Mouse (Mus musculus) liver (tissue): Measurements from ENCODE around the gene Ecm2.

Source experiments
- DNase-seq: peaks from one replicate; pipeline ENCODE4 v3.0.0-alpha.2; 2020; ENCODE audit warnings: mixed read lengths

Ecm2 gene

DNA sequence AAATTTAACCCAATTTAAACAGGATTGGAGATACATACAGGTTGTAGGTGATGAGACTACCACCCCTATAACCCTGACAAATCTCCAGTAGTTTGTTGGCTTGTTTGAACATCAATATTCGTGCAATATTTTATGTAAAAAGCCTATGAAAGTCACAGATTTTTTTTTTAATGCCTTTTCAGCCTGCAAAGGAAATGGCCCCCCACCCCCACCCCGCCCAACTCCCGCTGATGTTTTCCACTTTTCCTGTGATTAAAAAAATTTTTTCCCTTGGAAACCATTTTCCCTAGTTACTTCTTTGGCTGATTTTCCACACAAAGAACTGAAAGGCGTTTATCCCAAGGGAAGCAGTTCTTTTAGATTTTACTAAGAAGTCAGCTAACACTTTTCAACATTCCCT is at the start of gene Ecm2:
Gene Ecm2, plus strand, starts transcription at position 301 of the 400 bp plus-strand sequence.
- no peak for DNase-seq

DNA sequence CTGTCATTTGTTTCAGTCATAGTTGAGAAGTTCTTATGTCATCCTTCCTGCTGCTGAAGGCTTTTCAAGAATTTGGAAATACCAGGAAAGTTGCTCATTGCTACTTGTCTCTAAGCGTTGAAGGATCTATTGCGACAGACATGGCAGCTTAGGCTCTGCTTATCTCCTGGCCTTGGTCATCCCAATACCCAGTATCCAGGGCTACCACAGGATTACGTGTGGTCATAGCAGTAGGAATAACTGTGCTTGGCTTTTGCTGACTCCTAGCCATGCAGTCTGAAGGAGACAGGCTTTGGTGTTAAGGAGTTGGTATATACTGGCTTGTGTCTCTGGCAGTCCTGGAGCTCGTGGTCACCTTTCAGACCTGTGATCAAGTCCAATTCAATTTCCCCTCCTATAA is 44.3 kb upstream of the Ecm2 start:
- DNase-seq = no peak

- DNase-seq = no peak
These were observed 43.8 kb upstream of the Ecm2 start for GRCm38 (mm10) chr13:49460692-49461414.

GRCm38 (mm10) chr13:49461458-49462132 is 43.0 kb upstream of the Ecm2 start:
- no peak for DNase-seq

- no peak for DNase-seq
These were observed 41.7 kb upstream of the Ecm2 start for GRCm38 (mm10) chr13:49462921-49463320.

- no peak for DNase-seq
These were observed 38.7 kb upstream of the Ecm2 start for GRCm38 (mm10) chr13:49465875-49466274.

DNA sequence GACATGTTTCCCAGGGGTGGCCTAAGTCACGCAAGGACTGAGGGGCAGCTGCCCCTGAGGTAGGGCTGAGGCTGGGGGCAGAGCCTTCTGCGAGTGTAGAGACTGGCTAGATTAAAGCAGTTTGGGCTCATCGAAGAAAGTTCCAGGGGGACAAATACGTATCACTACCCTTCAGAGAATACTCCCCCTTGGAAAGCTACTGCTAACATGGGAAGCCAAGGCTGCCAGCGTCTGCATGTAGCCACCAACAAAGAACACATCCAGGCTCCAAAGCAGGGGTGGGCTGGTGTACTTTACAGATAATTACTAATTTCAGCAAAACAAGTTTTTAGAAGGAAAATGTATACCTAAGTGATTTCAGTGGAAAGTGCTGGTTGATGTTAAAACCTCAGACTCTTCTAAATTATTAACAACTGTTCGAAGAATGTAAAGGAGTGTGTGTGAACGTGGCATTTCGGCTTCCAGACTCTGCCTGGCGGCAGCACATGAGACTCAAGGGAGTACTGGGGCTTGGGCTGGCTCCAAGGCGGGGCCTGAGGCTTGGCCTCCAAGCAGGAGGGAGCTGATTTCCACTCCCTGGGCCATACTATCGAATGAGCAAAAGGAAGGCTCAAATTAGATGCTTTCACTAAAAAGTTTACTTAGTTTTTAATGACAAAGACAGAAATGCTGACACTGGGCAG is 38.1 kb upstream of the Ecm2 start:
- no peak for DNase-seq

- no peak for DNase-seq
These were observed 37.0 kb upstream of the Ecm2 start for GRCm38 (mm10) chr13:49467585-49467984.

GRCm38 (mm10) chr13:49469002-49469401 is 35.6 kb upstream of the Ecm2 start:
- DNase-seq = no peak

DNA sequence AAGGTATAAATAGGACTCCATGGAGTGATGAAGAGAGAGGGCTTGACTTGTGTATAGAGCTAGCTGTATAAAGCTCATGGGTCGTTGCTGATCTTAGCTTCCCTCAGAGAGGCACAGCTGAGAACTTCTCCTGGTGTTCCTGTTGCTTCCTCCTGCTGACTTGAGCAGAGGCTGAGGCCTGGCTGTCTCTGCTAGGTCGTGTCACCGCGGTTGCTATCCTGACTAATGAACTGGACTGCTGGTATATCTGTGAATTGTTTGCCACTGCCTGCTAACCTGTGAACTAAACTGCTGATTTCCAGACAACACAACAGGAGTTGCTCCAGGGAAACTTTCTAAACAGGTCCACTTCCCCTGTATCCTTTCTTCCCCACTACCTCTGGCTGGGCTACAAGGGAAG is 34.3 kb upstream of the Ecm2 start:
- no peak for DNase-seq

DNA sequence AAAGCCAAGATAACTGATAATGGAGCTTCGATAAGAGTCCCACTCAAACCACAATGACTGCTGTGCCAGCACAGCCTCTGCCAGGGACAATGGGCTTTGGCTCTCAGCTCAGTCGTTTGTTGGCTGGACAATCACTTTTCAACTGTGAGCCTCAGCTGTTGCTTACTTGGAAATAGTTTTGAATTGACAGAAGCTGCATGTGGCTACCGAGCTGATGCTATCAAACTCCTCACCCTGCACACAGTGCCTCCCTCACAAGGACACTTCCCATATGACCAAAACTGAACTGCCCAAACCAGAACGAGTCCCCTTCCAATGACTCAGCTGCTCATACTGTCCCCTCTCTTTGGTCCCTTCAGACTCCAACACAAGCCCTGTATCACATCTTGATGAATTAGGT is 33.8 kb upstream of the Ecm2 start:
- no peak for DNase-seq

- DNase-seq = no peak
These were observed 32.5 kb upstream of the Ecm2 start for GRCm38 (mm10) chr13:49471981-49472675.

DNA sequence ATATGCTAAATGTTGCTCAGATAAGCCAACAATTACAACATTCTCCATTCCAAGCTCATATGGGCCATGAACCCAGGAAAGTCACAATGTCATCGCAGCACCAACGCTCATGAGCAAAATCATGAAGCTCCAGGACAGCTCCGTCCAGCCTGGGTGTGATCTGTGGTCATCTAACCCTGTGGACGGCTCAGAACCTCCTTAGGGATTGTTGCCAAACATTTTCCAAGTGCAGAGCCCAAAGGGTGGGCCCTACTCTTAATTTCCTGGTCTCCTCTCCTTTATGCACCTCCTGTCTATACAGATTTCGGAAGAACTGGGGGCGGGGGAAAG is 32.0 kb upstream of the Ecm2 start:
- DNase-seq = no peak

- DNase-seq = no peak
These were observed 26.7 kb upstream of the Ecm2 start for GRCm38 (mm10) chr13:49477887-49478286.

DNA sequence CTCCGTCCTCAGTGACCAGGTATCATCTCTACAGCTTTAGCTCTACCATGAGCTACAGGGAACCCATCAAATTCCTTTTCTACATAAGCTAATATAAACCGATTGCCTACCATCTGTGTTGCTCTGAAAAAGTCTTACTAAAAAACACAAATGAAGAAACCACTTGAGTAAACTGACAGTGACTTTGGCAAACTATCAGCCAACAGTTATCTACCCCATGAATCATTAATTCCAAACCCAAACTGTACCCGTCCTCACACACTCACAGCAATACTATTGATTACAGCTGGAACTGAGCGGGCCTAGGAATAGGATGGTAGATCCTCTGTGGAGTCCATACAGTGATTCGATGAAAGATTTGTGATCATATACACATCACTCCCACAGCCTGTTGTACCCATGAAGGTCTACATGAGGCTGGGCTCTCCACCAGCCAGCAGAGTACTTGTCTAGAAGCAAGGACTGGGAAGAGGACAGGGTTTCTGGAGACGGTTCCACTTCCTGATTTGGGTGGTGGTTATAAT is 25.7 kb upstream of the Ecm2 start:
- no peak for DNase-seq

- no peak for DNase-seq
These were observed 25.2 kb upstream of the Ecm2 start for GRCm38 (mm10) chr13:49479399-49479798.

DNA sequence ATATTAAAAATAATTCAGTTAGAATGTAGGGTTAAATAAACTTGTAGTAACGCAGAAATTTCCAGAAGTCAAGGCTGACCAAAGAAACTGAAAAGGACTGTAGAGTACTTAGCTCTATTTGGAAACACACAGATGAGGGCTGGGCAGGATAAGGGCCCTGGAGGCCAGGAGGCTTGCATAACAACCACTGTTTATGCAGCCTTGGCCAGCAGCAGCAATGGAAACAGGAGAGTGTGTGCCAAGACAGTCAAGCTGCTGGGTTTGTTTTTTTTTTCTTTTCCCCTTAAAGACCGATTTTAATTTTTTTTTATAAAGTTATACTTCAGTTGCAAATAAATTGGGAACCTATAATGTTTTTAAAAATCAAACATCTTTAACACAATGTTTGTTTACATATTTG is 24.6 kb upstream of the Ecm2 start:
- no peak for DNase-seq

- no peak for DNase-seq
These were observed 24.1 kb upstream of the Ecm2 start for GRCm38 (mm10) chr13:49480551-49480950.

- DNase-seq = no peak
These were observed 19.2 kb upstream of the Ecm2 start for GRCm38 (mm10) chr13:49485388-49485787.

DNA sequence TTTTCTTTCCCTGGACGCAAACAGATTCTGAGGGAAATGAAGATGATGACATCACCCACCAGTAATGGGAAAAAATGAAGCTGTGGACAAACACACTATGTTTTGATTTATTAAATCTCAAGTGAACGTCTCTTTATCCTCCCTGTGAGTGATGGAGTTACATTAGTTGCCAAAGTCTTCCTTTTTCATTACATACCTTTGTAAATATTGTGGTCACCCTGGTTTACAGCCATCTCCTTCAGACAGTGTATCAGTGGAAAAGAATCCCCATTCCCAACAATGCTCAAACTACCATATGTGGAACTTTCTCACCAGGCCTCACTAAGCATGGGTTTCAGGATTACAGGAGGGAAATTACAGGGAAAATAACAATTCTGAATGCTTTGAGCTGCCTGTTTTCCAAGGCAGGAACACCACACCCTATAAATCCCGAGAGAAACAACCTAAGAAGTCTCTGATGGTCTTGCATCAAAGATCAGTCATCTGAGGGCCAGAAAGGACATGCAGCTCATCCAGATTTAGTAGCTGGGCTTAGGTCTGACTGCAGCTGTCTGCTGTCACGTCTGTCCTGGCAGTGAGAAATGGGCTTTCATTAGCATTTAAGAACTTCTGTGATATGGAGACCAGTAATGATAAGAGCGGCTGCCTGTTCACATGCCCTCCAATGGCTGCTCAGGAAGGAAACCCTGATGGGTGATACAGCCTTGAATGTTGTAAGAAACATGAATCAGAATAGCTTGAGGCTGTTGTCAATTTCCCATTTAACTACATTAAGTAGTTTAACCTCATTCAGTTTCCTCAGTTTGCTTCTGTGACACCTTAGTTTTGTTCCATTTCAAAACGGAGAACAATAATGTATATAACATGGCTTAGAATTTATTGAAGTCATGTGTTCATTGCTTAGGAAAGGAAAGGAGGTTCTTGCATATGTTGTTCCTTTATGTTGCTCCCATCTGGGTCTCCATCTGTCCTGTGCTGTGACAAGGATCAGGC is 11.9 kb upstream of the Ecm2 start, which contains the start of gene Tes3-ps:
Gene Tes3-ps, plus strand, starts transcription at position 943 of the 993 bp plus-strand sequence.
- DNase-seq = no peak

DNA sequence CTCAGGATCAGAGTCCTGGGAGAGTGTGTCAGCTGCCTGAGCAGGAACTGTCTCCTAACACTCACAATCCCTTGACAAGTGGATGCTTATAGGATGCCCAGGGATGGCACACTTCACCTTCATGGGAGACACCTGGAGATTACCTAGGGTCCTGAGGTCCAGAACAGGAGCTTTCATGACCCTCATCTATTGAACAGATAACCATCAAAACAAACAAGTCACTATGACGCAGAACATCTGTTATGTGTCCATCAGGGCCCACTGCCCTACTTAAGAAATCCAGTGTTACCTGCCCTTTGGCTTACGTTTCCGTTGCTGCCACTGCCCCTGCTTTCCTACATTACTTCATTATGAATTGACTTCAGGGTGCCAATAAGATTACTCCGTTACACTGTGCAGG is 1.2 kb downstream of the Ecm2 start:
- DNase-seq = no peak

- no peak for DNase-seq
These were observed 2.6 kb downstream of the Ecm2 start for GRCm38 (mm10) chr13:49507176-49507575.
